Mouse (Mus musculus): ENCODE measurements around the gene Rasal1. TPM values are rescaled to one million over a fixed set of nuclear protein-coding genes. Genes with fewer than 3 reads are reported as not detected.

Rasal1 gene
- polyA plus RNA-seq, 1 experiment, result 20.0 TPM

- H3K27me3 ChIP-seq (ENCODE audit: control insufficient read depth, insufficient read depth, low read length), result no peaks in the 10 kb centered on the region
- TF ChIP-seq POLR2A (IDR thresholded peaks at IDR 0.05; ENCODE audit: control insufficient read depth, low read depth, low read length), result no peak
- TF ChIP-seq CTCF (IDR thresholded peaks at IDR 0.05; ENCODE audit: control insufficient read depth, insufficient read depth, insufficient replicate concordance, low read depth, low read length), result no peak
Observed at GRCm38 (mm10) chr5:120694695-120695074, 46.1 kb downstream of the Rasal1 start.

GRCm38 (mm10) chr5:120696057-120696743, 47.6 kb downstream of the Rasal1 start:
- TF ChIP-seq CTCF (IDR thresholded peaks at IDR 0.05; ENCODE audit: control insufficient read depth, insufficient read depth, insufficient replicate concordance, low read depth, low read length), result no peak
- TF ChIP-seq POLR2A (IDR thresholded peaks at IDR 0.05; ENCODE audit: control insufficient read depth, low read depth, low read length), result no peak
- no peak overlapping the region for H3K4me3 ChIP-seq (ENCODE audit: control insufficient read depth, low read depth, low read length)
- no peaks in the 10 kb centered on the region for H3K36me3 ChIP-seq (ENCODE audit: control insufficient read depth, insufficient read depth, low read length)
- H3K27me3 ChIP-seq (ENCODE audit: control insufficient read depth, insufficient read depth, low read length), result no peaks in the 10 kb centered on the region
- peaks cover 21% of the 10 kb centered on the region for H3K4me1 ChIP-seq (ENCODE audit: control insufficient read depth, insufficient read depth, low read length)
- no peak overlapping the region for H3K27ac ChIP-seq (ENCODE audit: control insufficient read depth, insufficient read depth, low read depth, low read length)

More at GRCm38 (mm10) chr5:120694695-120695074, 46.1 kb downstream of the Rasal1 start:
- H3K4me3 ChIP-seq (ENCODE audit: control insufficient read depth, low read depth, low read length), result peak overlapping the region; percentile 21; the same call in 1 of the 2 replicates
- no peak overlapping the region for H3K27ac ChIP-seq (ENCODE audit: control insufficient read depth, insufficient read depth, low read depth, low read length)
- H3K4me1 ChIP-seq (ENCODE audit: control insufficient read depth, insufficient read depth, low read length), result peaks cover 19% of the 10 kb centered on the region
- H3K36me3 ChIP-seq (ENCODE audit: control insufficient read depth, insufficient read depth, low read length), result no peaks in the 10 kb centered on the region

DNA sequence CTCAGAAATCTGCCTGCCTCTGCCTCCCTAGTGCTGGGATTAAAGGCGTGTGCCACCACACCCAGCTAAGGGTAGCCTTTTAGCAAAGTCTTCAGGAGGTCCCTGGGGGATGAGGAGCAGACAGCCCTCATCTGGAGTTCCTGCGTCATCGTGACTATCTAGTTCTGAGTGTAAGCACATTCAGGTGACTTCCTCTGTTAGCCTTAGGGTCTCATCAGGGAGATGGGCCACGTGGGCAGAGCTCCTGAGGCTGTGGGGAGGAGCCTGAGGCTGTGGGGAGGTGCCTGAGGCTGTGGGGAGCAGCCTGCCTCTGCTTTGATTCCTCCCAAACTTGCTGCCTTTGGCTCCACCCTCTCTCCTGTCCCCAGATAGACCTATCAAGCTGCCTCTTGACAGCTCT, 48.3 kb downstream of the Rasal1 start:
- H3K27me3 ChIP-seq (ENCODE audit: control insufficient read depth, insufficient read depth, low read length), result no peaks in the 10 kb centered on the region
- H3K4me3 ChIP-seq (ENCODE audit: control insufficient read depth, low read depth, low read length), result no peak overlapping the region
- no peaks in the 10 kb centered on the region for H3K36me3 ChIP-seq (ENCODE audit: control insufficient read depth, insufficient read depth, low read length)
- TF ChIP-seq POLR2A (IDR thresholded peaks at IDR 0.05; ENCODE audit: control insufficient read depth, low read depth, low read length) (no peak), CTCF (IDR thresholded peaks at IDR 0.05; ENCODE audit: control insufficient read depth, insufficient read depth, insufficient replicate concordance, low read depth, low read length) (no peak)
- no peak overlapping the region for H3K27ac ChIP-seq (ENCODE audit: control insufficient read depth, insufficient read depth, low read depth, low read length)
- peaks cover 25% of the 10 kb centered on the region for H3K4me1 ChIP-seq (ENCODE audit: control insufficient read depth, insufficient read depth, low read length)

GRCm38 (mm10) chr5:120698181-120698580, 49.6 kb downstream of the Rasal1 start:
- no peaks in the 10 kb centered on the region for H3K36me3 ChIP-seq (ENCODE audit: control insufficient read depth, insufficient read depth, low read length)
- H3K4me3 ChIP-seq (ENCODE audit: control insufficient read depth, low read depth, low read length), result no peak overlapping the region
- no peak for TF ChIP-seq POLR2A (IDR thresholded peaks at IDR 0.05; ENCODE audit: control insufficient read depth, low read depth, low read length)
- TF ChIP-seq CTCF (IDR thresholded peaks at IDR 0.05; ENCODE audit: control insufficient read depth, insufficient read depth, insufficient replicate concordance, low read depth, low read length), result no peak
- no peaks in the 10 kb centered on the region for H3K27me3 ChIP-seq (ENCODE audit: control insufficient read depth, insufficient read depth, low read length)
- peak overlapping the region; percentile 72 for H3K27ac ChIP-seq (ENCODE audit: control insufficient read depth, insufficient read depth, low read depth, low read length)
- peaks cover 21% of the 10 kb centered on the region for H3K4me1 ChIP-seq (ENCODE audit: control insufficient read depth, insufficient read depth, low read length)

DNA sequence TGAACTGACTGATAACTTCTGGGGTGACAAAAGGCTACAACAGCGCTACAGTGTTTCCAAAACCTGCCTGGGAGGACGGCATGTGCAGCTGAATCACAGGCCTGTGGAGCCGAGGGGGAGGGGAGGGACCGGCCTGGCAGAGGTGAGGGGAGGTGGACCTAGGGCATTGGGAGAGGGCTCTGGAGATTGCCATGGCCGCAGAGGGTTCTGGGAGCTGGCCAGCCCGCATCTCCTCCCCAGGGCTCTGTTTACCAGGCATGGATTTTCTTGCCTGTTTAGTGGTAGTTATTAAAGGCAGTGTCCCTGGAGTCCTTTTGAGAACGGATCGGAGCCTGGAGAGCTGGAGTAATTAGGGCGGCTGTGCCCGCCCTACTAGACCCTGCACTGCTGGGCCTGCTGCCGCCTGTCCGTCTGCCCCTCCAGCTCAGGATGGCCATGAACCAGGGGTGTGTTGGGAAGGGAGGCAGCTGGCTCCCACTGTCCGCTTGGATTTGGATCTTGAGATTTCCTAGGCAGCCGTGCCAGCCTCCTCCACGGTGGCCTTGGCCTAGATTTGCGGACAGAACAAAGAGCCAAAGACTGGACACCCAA, 50.3 kb downstream of the Rasal1 start:
- Histone ChIP-seq H3K36me3 (ENCODE audit: control insufficient read depth, insufficient read depth, low read length) (no peaks in the 10 kb centered on the region), H3K27ac (ENCODE audit: control insufficient read depth, insufficient read depth, low read depth, low read length) (peak overlapping the region; percentile 72), H3K27me3 (ENCODE audit: control insufficient read depth, insufficient read depth, low read length) (no peaks in the 10 kb centered on the region), H3K4me3 (ENCODE audit: control insufficient read depth, low read depth, low read length) (no peak overlapping the region), H3K4me1 (ENCODE audit: control insufficient read depth, insufficient read depth, low read length) (peaks cover 21% of the 10 kb centered on the region)
- no peak for TF ChIP-seq CTCF (IDR thresholded peaks at IDR 0.05; ENCODE audit: control insufficient read depth, insufficient read depth, insufficient replicate concordance, low read depth, low read length)
- no peak for TF ChIP-seq POLR2A (IDR thresholded peaks at IDR 0.05; ENCODE audit: control insufficient read depth, low read depth, low read length)

- no peak overlapping the region for H3K27ac ChIP-seq (ENCODE audit: control insufficient read depth, insufficient read depth, low read depth, low read length)
- no peak overlapping the region for H3K4me3 ChIP-seq (ENCODE audit: control insufficient read depth, low read depth, low read length)
- peaks cover 18% of the 10 kb centered on the region for H3K4me1 ChIP-seq (ENCODE audit: control insufficient read depth, insufficient read depth, low read length)
- no peaks in the 10 kb centered on the region for H3K36me3 ChIP-seq (ENCODE audit: control insufficient read depth, insufficient read depth, low read length)
- TF ChIP-seq CTCF (IDR thresholded peaks at IDR 0.05; ENCODE audit: control insufficient read depth, insufficient read depth, insufficient replicate concordance, low read depth, low read length) (no peak), POLR2A (IDR thresholded peaks at IDR 0.05; ENCODE audit: control insufficient read depth, low read depth, low read length) (no peak)
- no peaks in the 10 kb centered on the region for H3K27me3 ChIP-seq (ENCODE audit: control insufficient read depth, insufficient read depth, low read length)
Observed at GRCm38 (mm10) chr5:120700996-120701790, 52.6 kb downstream of the Rasal1 start.

- no peaks in the 10 kb centered on the region for H3K27me3 ChIP-seq (ENCODE audit: control insufficient read depth, insufficient read depth, low read length)
- no peak for TF ChIP-seq POLR2A (IDR thresholded peaks at IDR 0.05; ENCODE audit: control insufficient read depth, low read depth, low read length)
- no peak for TF ChIP-seq CTCF (IDR thresholded peaks at IDR 0.05; ENCODE audit: control insufficient read depth, insufficient read depth, insufficient replicate concordance, low read depth, low read length)
Observed at GRCm38 (mm10) chr5:120702421-120702820, 53.8 kb downstream of the Rasal1 start.

More at GRCm38 (mm10) chr5:120702421-120702820, 53.8 kb downstream of the Rasal1 start:
- Histone ChIP-seq H3K36me3 (ENCODE audit: control insufficient read depth, insufficient read depth, low read length) (no peaks in the 10 kb centered on the region), H3K27ac (ENCODE audit: control insufficient read depth, insufficient read depth, low read depth, low read length) (no peak overlapping the region), H3K4me1 (ENCODE audit: control insufficient read depth, insufficient read depth, low read length) (peaks cover 23% of the 10 kb centered on the region), H3K4me3 (ENCODE audit: control insufficient read depth, low read depth, low read length) (no peak overlapping the region)
